Mouse (Mus musculus) inflammation-experienced regulatory T-cells, adult 6 months (primary cell): Measurements from ENCODE around the gene Asic2. TPM values are rescaled to one million over a fixed set of nuclear protein-coding genes. Genes with fewer than 3 reads are reported as not detected.

Experiments
- ATAC-seq: one replicate; pipeline ENCODE4 v1.8.0; 2017
- polyA plus RNA-seq, 3 experiments: library from polyadenylated mRNA; unstranded; fragments of 100-300 nt; shearing (Covaris generic); gene quantifications; one replicate each; pipeline ENCODE4 v1.2.1; 2017

Gene Asic2
- polyA plus RNA-seq, 3 experiments from 2014 or later: not detected

DNA sequence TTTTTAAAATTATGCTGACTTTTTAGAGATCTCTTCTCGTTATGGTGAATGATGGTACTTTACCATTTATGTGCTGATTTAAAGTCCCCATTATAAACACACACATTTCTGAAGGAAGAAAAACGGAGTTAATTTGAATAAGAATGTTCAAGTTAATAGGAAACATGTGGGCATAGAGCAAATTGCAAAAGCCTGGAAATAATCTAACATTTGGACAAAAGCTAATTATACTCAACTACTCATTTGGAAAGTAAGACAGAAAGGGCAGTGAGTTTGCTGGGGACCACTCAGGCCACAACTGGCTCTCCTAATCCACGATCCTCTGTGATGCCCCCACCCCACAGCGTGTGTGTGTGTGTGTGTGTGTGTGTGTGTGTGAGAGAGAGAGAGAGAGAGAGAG, 253.5 kb downstream of the Asic2 start:
- no peak for ATAC-seq

DNA sequence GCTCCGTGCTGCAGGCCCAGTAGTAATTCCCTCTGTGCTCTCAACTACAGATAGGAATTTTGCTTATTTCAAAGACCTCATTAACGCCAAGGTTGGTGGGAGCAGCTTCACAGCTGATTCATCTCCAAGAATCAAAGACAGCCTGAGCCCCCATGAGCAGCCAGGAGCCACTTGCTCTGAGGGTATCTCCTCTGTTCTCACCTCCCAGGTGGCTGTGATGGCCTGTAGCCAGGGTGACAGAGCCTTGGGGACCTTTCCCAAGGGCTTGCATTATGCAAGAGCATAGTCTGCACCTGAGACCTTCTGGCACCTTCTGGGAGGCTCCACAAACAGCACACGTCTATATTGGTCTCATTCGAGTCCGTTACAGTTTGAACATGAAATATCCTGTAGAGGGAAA, 261.3 kb downstream of the Asic2 start:
- no peak for ATAC-seq

DNA sequence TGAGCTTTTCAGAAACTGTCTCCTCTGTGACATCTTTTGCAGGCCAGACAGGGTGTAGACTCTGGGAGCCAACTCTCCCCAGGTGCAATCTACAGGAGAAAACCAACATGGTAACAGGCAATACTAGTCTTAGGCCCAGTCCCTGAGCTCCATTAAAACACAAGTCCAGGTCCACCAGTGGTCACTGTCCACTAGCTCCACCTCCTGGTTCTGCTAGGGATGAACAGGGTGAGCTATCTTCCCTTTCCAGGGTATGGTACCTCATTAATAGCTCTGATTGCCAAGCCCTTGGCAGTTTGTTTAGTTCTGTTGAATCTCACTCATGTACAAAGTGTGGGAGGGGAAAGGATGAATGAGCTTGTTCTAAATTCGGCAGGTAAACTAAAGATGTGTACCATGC, 270.2 kb downstream of the Asic2 start:
- ATAC-seq: no peak

- ATAC-seq: no peak
Observed at GRCm38 (mm10) chr11:81695501-81695900, 272.8 kb downstream of the Asic2 start.

- ATAC-seq: no peak
Observed at GRCm38 (mm10) chr11:81680511-81680910, 287.7 kb downstream of the Asic2 start.

GRCm38 (mm10) chr11:81671724-81672123, 296.5 kb downstream of the Asic2 start:
- no peak for ATAC-seq

GRCm38 (mm10) chr11:81670436-81670835, 297.8 kb downstream of the Asic2 start:
- ATAC-seq: no peak

DNA sequence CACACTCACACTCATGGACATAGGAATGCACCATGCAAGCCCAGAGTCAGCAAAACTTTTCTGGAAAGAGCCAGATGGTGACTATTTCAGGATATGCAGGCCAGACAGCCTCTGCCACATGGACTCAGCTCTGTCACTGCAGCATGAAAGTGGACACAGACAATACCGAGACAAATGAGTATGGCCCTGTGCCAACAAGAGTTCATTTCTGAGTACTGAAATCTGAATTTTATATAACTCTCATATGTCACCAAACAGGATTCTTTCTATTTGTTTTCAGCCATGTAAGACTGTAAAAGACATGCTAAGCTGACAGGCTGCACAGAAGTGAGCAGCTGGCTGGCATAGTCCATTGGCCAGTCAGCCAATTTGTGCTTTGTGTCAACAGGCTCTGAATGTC, 309.4 kb downstream of the Asic2 start:
- ATAC-seq: no peak

DNA sequence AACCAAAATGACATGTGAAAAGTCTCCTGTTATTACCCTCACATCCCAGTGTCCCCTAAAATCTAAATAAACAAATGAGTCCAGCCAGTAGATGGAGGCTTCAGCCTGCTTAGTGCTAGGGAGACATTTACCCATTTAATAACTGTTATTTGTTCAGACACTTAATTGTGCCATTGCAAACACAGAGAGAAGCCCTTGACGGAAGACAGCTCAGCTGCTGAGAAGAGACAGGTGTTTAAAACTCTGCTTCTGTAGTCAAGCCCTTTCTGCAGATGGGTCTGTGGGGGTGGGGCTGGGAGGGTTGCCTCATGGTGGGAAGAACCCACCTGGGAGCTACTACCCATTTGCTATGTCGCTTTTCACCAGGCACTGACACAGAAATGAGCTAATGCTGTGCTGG, 311.1 kb downstream of the Asic2 start:
- ATAC-seq: no peak

DNA sequence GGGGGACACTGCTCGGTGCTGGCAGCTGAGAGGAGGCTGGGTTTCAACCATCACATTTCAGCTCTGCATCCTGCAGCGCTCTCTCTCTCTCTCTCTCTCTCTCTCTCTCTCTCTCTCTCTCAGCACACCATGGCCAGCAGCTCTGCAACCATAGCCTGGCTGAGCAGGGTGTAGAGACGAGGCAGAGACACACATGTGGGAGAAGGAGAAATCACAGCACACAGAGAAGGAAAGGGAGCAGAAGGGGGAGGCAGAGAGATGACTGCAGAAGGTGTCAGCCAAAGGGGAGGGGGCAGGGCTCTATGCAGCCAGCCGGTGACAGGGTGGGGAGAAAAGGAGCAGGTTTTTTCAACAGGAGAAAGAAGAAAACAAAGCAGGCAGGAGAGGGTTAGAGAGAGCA, 320.4 kb downstream of the Asic2 start:
- ATAC-seq: no peak

DNA sequence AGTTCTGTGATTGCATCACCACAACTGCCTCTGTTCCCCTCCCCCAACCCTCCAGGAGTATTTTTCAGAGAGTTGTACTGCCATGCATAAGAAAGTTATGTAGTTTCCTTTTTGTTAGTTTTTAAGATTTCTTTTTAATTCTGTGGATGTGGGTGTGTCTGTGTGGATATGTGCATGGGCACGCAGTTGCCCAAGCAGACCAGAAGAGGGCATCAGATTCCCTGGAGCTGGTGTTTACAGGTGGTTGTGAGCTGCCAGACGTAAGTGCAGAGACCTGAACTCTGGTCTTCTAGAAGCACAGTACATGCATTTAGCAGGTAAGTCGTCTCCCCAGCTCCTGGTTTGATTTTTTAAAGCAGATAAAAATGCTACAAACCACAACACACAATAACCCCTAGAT, 322.7 kb downstream of the Asic2 start:
- no peak for ATAC-seq

DNA sequence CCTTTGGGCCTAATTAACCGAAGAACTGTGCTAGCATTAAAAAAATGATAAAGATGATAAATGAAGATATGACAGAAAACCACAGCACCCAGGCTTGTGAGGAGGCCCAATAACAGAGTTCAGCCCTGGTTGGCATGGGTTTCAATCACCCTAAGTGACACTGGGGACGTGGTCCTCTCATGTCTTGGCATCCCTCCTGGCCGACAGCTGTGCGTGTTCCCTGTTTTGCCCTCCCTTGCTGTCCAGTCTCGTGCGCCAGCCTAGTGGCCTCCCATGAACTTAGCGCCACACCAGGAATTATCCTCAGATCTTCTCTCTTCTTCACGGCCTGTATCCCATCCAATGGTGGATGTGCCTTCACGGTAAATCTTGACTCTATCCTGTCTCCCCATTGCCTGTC, 331.9 kb downstream of the Asic2 start:
- no peak for ATAC-seq

DNA sequence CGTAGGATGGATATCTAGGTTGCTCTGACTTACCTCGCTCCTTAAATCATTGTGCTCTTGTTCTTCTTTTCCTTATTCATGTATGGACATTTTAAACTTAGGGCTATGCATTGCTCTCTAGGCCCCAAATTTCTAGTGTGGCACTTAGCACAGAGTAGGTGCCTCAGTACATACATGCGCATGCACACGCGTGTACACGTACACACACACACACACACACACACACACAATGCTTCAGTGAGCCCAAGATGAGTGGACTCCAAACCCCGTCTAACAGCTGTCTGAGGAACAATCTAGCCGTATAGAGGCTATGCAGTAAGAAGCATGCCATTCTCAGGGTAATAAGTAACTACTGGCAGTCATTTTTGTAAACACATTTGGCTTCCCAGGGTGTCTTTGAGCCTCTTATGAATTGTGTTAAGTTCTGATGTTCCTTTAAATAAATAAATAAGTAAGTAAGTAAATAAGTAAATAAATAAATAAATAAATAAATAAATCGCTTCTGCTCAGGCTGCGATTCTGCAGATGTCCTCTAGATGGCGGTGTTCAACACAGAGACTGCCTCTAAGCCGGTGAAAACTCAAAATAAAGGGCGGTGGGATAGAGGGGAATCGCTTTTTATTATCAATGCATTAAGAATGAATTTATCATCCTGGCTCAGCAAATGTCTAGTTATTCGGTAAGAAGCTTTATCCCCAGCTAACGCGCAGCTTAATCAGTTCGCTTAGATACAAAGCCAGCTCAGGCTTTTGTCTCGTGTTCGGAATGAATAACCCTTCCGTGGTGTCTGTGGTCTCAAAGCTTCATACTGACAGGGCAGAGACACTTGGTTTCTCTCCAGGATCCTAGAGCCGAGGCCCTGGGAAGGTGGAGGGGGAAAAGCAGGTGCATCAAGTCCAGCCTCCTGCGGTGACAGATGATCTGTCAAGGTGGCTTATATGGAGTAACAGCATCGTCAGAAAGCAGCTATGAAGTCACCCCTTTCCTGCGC, 333.6 kb downstream of the Asic2 start:
- no peak for ATAC-seq

- no peak for ATAC-seq
Observed at GRCm38 (mm10) chr11:81625199-81625598, 343.1 kb downstream of the Asic2 start.

GRCm38 (mm10) chr11:81620516-81620915, 347.7 kb downstream of the Asic2 start:
- no peak for ATAC-seq

GRCm38 (mm10) chr11:81616437-81616836, 351.8 kb downstream of the Asic2 start:
- no peak for ATAC-seq

DNA sequence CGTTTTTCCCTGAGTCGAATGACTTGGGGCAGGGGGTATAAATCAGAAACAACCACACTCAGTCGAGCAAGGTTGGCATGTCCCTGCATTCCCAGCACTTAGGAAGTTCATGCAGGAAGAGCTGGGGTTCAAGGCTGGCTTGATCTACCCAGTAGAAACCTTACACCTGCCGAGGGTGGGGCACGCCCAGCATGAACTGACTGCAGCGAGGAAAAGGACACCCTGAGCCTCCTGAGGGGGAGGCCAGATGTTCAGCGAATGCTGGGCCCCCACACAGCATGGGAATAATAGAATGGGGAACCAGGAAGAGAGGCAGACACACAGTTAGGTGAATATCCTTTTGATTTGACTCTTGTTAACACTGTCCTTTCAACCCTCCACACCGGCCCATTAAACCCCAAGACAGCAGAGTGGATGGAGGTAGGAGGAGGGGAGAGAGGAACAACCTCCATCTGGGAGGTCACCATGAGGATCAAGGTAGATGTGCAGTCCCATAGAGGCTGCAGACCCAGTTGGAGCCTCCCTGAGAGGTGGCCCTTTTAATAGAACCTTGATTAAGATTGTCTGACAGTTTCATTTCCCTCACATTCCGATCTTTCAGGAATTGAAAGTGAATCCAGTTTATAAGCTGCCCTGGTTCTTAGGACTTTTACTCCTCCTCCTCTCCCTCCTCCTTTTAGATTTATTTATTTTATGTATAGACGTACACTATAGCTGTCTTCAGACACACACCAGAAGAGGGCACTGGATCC, 354.2 kb downstream of the Asic2 start:
- no peak for ATAC-seq

DNA sequence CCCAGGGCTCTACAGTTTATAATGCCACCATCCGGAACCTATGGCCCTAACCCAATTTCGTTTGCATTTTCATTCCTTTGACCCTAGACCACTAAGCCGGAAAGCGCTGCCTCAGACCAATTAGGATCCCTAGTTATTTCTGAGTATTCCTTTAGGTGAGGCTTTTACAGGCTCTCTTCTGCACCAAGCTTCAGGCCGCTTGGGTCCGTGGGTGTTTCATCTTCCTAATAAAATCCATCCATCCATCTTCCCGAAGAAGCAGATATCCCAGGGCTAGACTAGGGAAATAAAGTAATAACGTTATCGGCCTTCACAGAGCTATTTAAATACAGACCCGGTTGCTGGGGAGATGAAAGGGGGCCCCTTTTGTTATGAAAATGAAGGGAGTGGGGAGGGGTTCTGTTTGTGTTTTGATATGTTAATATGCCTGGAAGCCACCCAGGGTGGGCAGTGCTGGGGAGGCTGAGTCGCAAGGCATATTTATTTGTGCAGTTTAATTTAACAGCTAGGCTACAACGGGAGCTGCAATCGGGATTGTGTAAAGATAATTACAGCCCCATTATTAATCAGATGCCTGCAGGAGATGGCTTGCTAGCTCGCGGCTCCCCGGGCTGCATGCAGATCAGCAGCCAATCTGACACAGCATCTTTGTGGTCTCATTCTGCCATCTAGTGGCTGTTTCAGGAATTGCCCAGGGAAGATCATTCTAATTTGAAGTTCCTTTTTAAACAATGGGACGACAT, 355.3 kb downstream of the Asic2 start:
- ATAC-seq: no peak

DNA sequence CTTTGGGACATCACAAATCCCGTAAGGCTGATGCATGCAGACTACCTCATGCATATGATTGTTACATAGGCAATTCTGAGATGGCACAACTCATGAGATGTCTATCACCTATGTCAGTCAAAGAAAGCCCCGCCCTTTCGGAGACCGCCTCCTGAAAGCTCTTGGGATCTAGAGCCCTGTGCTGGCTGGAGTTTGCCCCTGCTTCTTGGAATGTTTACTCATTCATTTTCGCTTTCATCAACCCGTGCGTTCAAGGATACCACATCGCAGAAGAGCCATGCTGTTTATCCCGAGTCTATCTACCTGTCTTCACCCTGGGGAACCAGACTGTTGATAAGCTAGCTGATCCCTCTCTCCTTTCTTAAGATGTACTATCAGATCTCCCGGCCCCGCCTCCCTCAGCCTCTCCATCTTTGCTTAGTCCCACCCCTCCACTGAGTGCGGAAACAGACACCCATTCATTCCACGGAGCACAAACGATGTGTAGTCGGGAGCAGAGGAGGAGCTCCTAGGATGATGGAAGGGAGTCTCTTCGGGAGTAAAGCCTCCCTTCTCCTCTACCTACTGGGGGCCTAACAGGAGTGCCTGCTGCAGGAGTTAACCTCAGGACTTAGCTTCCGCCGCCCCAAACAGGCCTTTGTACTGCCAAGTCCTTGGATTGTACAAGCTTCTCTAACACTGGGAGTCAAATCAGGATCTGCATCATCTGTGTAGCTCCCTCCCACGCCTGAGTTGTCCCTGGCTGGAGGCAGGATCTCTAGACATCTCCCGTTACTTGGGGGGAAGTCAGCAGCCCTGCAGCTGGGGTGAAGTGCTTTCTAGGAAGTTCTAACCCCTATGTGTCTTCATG, 356.1 kb downstream of the Asic2 start:
- ATAC-seq: no peak

DNA sequence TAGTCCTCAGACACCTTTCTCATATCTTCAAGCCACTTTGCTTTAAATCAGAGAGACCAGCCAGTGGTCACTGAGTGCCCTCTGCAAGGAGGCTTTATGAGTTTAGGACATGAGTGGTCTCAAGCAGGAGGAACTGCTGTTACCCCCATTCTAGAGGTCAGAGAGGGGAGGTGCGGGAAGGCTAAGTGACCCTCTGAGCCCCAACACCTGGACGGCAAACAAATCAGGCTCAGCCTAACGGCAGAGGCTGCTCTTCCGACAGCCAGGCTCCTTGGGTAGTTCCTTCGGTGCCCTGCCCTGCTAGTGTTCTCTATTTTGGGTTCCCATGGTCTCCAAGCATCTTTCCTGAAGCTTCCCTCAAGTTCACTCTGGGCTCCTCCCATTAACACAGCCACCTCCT, 357.8 kb downstream of the Asic2 start:
- no peak for ATAC-seq

- no peak for ATAC-seq
Observed at GRCm38 (mm10) chr11:81602971-81603370, 365.3 kb downstream of the Asic2 start.

DNA sequence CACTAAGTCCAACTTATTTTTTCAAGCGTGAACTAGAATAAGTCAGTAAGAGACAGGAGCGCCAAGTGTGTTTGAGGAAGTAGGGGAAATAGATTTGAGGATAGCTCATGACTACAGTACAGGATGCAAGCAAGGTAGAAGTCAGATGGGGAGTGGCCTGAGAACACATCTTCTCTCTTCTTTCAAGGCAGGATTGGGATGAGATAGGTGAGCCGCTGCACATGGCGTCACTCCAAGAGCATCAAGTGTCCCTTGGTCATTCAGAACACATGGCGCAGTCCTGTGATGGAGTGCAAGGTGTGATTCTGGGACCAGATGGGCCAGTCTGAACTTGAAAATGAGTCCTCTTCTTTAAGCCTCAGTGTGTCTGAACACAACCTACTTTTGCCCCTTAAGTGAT, 366.5 kb downstream of the Asic2 start:
- no peak for ATAC-seq
